In genomic region chr4:123797403-123797802, GRCm38 (mm10) we compare ENCODE assay signal across 18 mouse cellular contexts. TPM values are rescaled to one million over a fixed set of nuclear protein-coding genes. Genes with fewer than 3 reads are reported as not detected.
DNase-seq lines count a peak whose midpoint lies in the region; ATAC-seq lines count a peak whose summit lies in the region.
"Had no signal": no experiment of that assay in that cellular context is flagged by ENCODE, and none has a peak within 500 bp of the region (broad histone marks: within the 10 kb centered on the region; RNA-seq: fewer than 3 reads in every experiment).

No protein-coding gene starts in this region.

- H3K36me3 ChIP-seq in embryonic facial prominence, embryonic 13.5 days, result no peaks in the 10 kb centered on the region
- H3K36me3 ChIP-seq in embryonic facial prominence, embryonic 10.5 days (replicated peaks), result no peaks in the 10 kb centered on the region
- H3K36me3 ChIP-seq in limb, embryonic 12.5 days, result no peaks in the 10 kb centered on the region
- H3K36me3 ChIP-seq in limb, embryonic 10.5 days, result no peaks in the 10 kb centered on the region
- no peaks in the 10 kb centered on the region for H3K36me3 ChIP-seq in embryonic facial prominence, embryonic 15.5 days
- no peaks in the 10 kb centered on the region for H3K36me3 ChIP-seq in neural tube, embryonic 12.5 days
- H3K36me3 ChIP-seq: G1E had no signal

- no peaks in the 10 kb centered on the region for H3K9me3 ChIP-seq in embryonic facial prominence, embryonic 13.5 days
- no peaks in the 10 kb centered on the region for H3K9me3 ChIP-seq in embryonic facial prominence, embryonic 10.5 days
- H3K9me3 ChIP-seq in limb, embryonic 12.5 days, result no peaks in the 10 kb centered on the region
- no peaks in the 10 kb centered on the region for H3K9me3 ChIP-seq in limb, embryonic 10.5 days (replicated peaks)
- no peaks in the 10 kb centered on the region for H3K9me3 ChIP-seq in embryonic facial prominence, embryonic 15.5 days (replicated peaks)
- H3K9me3 ChIP-seq in neural tube, embryonic 12.5 days, result no peaks in the 10 kb centered on the region
- H3K9me3 ChIP-seq: G1E had no signal

- H3K27me3 ChIP-seq in embryonic facial prominence, embryonic 13.5 days, result no peaks in the 10 kb centered on the region
- H3K27me3 ChIP-seq in embryonic facial prominence, embryonic 10.5 days (replicated peaks; ENCODE audit: low read depth, poor library complexity, severe bottlenecking), result no peaks in the 10 kb centered on the region
- no peaks in the 10 kb centered on the region for H3K27me3 ChIP-seq in limb, embryonic 12.5 days
- no peaks in the 10 kb centered on the region for H3K27me3 ChIP-seq in limb, embryonic 10.5 days (ENCODE audit: low read depth, poor library complexity, severe bottlenecking)
- H3K27me3 ChIP-seq in embryonic facial prominence, embryonic 15.5 days, result no peaks in the 10 kb centered on the region
- no peaks in the 10 kb centered on the region for H3K27me3 ChIP-seq in neural tube, embryonic 12.5 days (replicated peaks)

- H3K4me2 ChIP-seq in embryonic facial prominence, embryonic 13.5 days, result no peak overlapping the region
- H3K4me2 ChIP-seq in limb, embryonic 12.5 days, result no peak overlapping the region
- H3K4me2 ChIP-seq in embryonic facial prominence, embryonic 15.5 days (replicated peaks), result no peak overlapping the region
- no peak overlapping the region for H3K4me2 ChIP-seq in neural tube, embryonic 12.5 days (replicated peaks)

- H3K4me1 ChIP-seq in embryonic facial prominence, embryonic 13.5 days, result no peaks in the 10 kb centered on the region
- H3K4me1 ChIP-seq in embryonic facial prominence, embryonic 10.5 days, result peaks cover 6% of the 10 kb centered on the region
- H3K4me1 ChIP-seq in limb, embryonic 12.5 days (replicated peaks), result peaks cover 7% of the 10 kb centered on the region
- peaks cover 10% of the 10 kb centered on the region for H3K4me1 ChIP-seq in limb, embryonic 10.5 days
- no peaks in the 10 kb centered on the region for H3K4me1 ChIP-seq in embryonic facial prominence, embryonic 15.5 days
- peaks cover 10% of the 10 kb centered on the region; the same call in 1 of the 2 replicates for H3K4me1 ChIP-seq in neural tube, embryonic 12.5 days

- H3K27ac ChIP-seq in embryonic facial prominence, embryonic 13.5 days, result peak overlapping the region; percentile 11; the same call in 1 of the 2 replicates
- H3K27ac ChIP-seq in embryonic facial prominence, embryonic 10.5 days (replicated peaks), result no peak overlapping the region
- peak overlapping the region; percentile 31; the same call in 1 of the 2 replicates for H3K27ac ChIP-seq in limb, embryonic 12.5 days
- H3K27ac ChIP-seq in limb, embryonic 10.5 days, result no peak overlapping the region
- H3K27ac ChIP-seq in embryonic facial prominence, embryonic 15.5 days (replicated peaks), result peak overlapping the region; percentile 39; the same call in 1 of the 2 replicates
- no peak overlapping the region; the same call in 1 of the 2 replicates for H3K27ac ChIP-seq in neural tube, embryonic 12.5 days

- H3K9ac ChIP-seq in embryonic facial prominence, embryonic 13.5 days, result no peak overlapping the region
- no peak overlapping the region for H3K9ac ChIP-seq in limb, embryonic 12.5 days (replicated peaks)
- no peak overlapping the region for H3K9ac ChIP-seq in embryonic facial prominence, embryonic 15.5 days
- no peak overlapping the region for H3K9ac ChIP-seq in neural tube, embryonic 12.5 days

- H3K4me3 ChIP-seq in embryonic facial prominence, embryonic 13.5 days, result no peak overlapping the region
- H3K4me3 ChIP-seq in embryonic facial prominence, embryonic 10.5 days, result no peak overlapping the region
- H3K4me3 ChIP-seq in limb, embryonic 12.5 days (replicated peaks), result no peak overlapping the region
- H3K4me3 ChIP-seq in limb, embryonic 10.5 days, result no peak overlapping the region
- H3K4me3 ChIP-seq in embryonic facial prominence, embryonic 15.5 days (replicated peaks), result no peak overlapping the region
- no peak overlapping the region for H3K4me3 ChIP-seq in neural tube, embryonic 12.5 days

- ATAC-seq in embryonic facial prominence, embryonic 13.5 days (ENCODE audit: insufficient number of reproducible peaks, insufficient read depth, low FRiP score, low TSS enrichment, low read depth), result peak; percentile 57; the same call in 1 of the 2 replicates
- no peak for ATAC-seq in limb, embryonic 12.5 days (ENCODE audit: insufficient number of reproducible peaks, insufficient read depth, low FRiP score, low TSS enrichment, low read depth)
- peak; percentile 45; the same call in 1 of the 2 replicates for ATAC-seq in embryonic facial prominence, embryonic 15.5 days (ENCODE audit: insufficient number of reproducible peaks, low FRiP score, low TSS enrichment, low read depth)
- ATAC-seq in neural tube, embryonic 12.5 days (ENCODE audit: low FRiP score, low read depth), result peak; percentile 39; the same call in 1 of the 2 replicates
- ATAC-seq: activated CD4-positive, CD25-positive, alpha-beta regulatory T cell, adult 4 months; CD4-positive, CD25-positive, alpha-beta regulatory T cell, adult 4 months; inflammation-experienced regulatory T-cells, adult 6 months; lung, postnatal 0 days had no signal

- DNase-seq in embryonic facial prominence, embryonic 10.5 days (ENCODE audit: low spot score), result no peak
- DNase-seq in limb, embryonic 10.5 days (ENCODE audit: low spot score), result no peak
- no peak for DNase-seq in lung, postnatal 10 days
- no peak for DNase-seq in lung, postnatal 25 days (ENCODE audit: low spot score)
- DNase-seq: adrenal gland, postnatal 25 days; gastrocnemius, postnatal 36 days; kidney, adult 8-10 months; kidney, postnatal 14 days; liver had no signal

- WGBS in embryonic facial prominence, embryonic 13.5 days, result 82% methylated on average over 3 of the region's 3 CpGs
- 89% methylated on average over 3 of the region's 3 CpGs for WGBS in embryonic facial prominence, embryonic 10.5 days
- WGBS in limb, embryonic 12.5 days, result 79% methylated on average over 3 of the region's 3 CpGs
- 93% methylated on average over 3 of the region's 3 CpGs for WGBS in limb, embryonic 10.5 days
- WGBS in embryonic facial prominence, embryonic 15.5 days, result 71% methylated on average over 3 of the region's 3 CpGs
- WGBS in neural tube, embryonic 12.5 days, result 70% methylated on average over 3 of the region's 3 CpGs

RNA-seq across cellular contexts. Expression of gene Rhbdl2, which starts 9.7 kb away (rescaled TPM):
- 3.1 and 3.7 TPM in 2 replicates for polyA plus RNA-seq in embryonic facial prominence, embryonic 13.5 days (2015; fragmentation: Nextera tagmentation; extraction: Ambion mirVana)
- 0.35 and 0.57 TPM in 2 replicates for polyA plus RNA-seq in embryonic facial prominence, embryonic 10.5 days (2016; fragmentation: Nextera tagmentation; extraction: Ambion mirVana)
- 2.1 and 3.3 TPM in 2 replicates for polyA plus RNA-seq in limb, embryonic 12.5 days (2016; fragmentation: Nextera tagmentation; extraction: Ambion mirVana)
- 0.45 and 0.79 TPM in 2 replicates for polyA plus RNA-seq in limb, embryonic 10.5 days (2016; fragmentation: Nextera tagmentation; extraction: Ambion mirVana)
- 7.1 and 7.4 TPM in 2 replicates for polyA plus RNA-seq in embryonic facial prominence, embryonic 15.5 days (2015; fragmentation: Nextera tagmentation; extraction: Ambion mirVana)
- 0.45 and 1.2 TPM in 2 replicates for polyA plus RNA-seq in neural tube, embryonic 12.5 days (2016; fragmentation: Nextera tagmentation; extraction: Ambion mirVana)
- polyA plus RNA-seq: G1E had no signal

RNA-seq across cellular contexts. Expression of gene Akirin1, which starts 47.3 kb away (rescaled TPM):
- polyA plus RNA-seq in embryonic facial prominence, embryonic 13.5 days (2015; fragmentation: Nextera tagmentation; extraction: Ambion mirVana), result 53.4 and 54.0 TPM in 2 replicates
- polyA plus RNA-seq in embryonic facial prominence, embryonic 10.5 days (2016; fragmentation: Nextera tagmentation; extraction: Ambion mirVana), result 55.0 and 57.3 TPM in 2 replicates
- polyA plus RNA-seq in limb, embryonic 12.5 days (2016; fragmentation: Nextera tagmentation; extraction: Ambion mirVana), result 67.8 and 71.7 TPM in 2 replicates
- 49.5 and 55.1 TPM in 2 replicates for polyA plus RNA-seq in limb, embryonic 10.5 days (2016; fragmentation: Nextera tagmentation; extraction: Ambion mirVana)
- 56.0 and 56.1 TPM in 2 replicates for polyA plus RNA-seq in embryonic facial prominence, embryonic 15.5 days (2015; fragmentation: Nextera tagmentation; extraction: Ambion mirVana)
- 89.7 and 91.8 TPM in 2 replicates for polyA plus RNA-seq in neural tube, embryonic 12.5 days (2016; fragmentation: Nextera tagmentation; extraction: Ambion mirVana)

Comparison
In these comparisons a context has a peak if more than half of its experiments do, and no peak if none do; other contexts are left out.
1. H3K27ac ChIP-seq: peak in embryonic facial prominence, embryonic 13.5 days (single experiment), limb, embryonic 12.5 days (single experiment) and embryonic facial prominence, embryonic 15.5 days (single experiment); none in embryonic facial prominence, embryonic 10.5 days (single experiment), limb, embryonic 10.5 days (single experiment) and neural tube, embryonic 12.5 days (single experiment).